22 mouse cellular contexts compared by ENCODE assay signal in the genomic region with DNA sequence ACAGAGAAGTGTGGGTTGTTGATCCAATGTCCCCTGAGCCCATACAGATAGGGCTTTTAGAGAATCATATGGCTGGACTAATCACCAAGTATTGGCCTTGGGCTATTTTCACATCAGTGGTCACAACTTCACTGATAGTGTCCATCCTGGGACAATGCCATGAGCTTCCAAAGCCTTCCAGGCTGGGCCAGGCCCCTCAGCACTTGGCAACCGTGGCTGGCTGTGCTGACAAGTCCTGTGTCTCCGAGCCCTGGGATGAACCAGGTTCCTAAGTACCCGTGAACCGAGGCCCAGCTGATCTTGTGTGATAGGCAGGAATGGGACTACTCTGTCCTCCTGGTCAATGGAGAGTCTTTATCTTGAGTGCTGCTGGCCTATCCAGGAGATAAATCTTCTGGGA. TPM values are rescaled to one million over a fixed set of nuclear protein-coding genes. Genes with fewer than 3 reads are reported as not detected.
"Had no signal": no experiment of that assay in that cellular context is flagged by ENCODE, and none has a peak within 500 bp of the region (broad histone marks: within the 10 kb centered on the region; RNA-seq: fewer than 3 reads in every experiment).

No protein-coding gene starts in this region.

- H3K27me3 ChIP-seq: limb, embryonic 15.5 days; midbrain, embryonic 15.5 days; neural tube, embryonic 12.5 days had no signal

- H3K27ac ChIP-seq: left cerebral cortex, adult 2 months; limb, embryonic 12.5 days; limb, embryonic 15.5 days; liver, embryonic 14.5 days; macrophage; midbrain, embryonic 12.5 days; midbrain, embryonic 15.5 days; neural tube, embryonic 12.5 days had no signal

- H3K4me3 ChIP-seq: left cerebral cortex, adult 2 months; limb, embryonic 12.5 days; limb, embryonic 15.5 days; midbrain, embryonic 12.5 days; midbrain, embryonic 15.5 days; neural tube, embryonic 12.5 days had no signal

- ATAC-seq: liver, postnatal 0 days; lung, postnatal 0 days; midbrain, embryonic 15.5 days had no signal

- H3K4me2 ChIP-seq: limb, embryonic 12.5 days; limb, embryonic 15.5 days; liver, embryonic 11.5 days; lung, embryonic 14.5 days; midbrain, embryonic 12.5 days; midbrain, embryonic 15.5 days; neural tube, embryonic 12.5 days had no signal

- H3K9ac ChIP-seq: limb, embryonic 12.5 days; limb, embryonic 15.5 days; liver, embryonic 14.5 days; liver, postnatal 0 days; lung, embryonic 14.5 days; midbrain, embryonic 12.5 days; midbrain, embryonic 15.5 days; neural tube, embryonic 12.5 days had no signal

- DNase-seq: kidney, postnatal 10 days; kidney, postnatal 36 days; layer of hippocampus, postnatal 36 days; liver, postnatal 0 days; lung, embryonic 14.5 days; thymus, adult 18-20 months; thymus, postnatal 36 days had no signal

- H3K9me3 ChIP-seq: limb, embryonic 15.5 days; midbrain, embryonic 15.5 days; neural tube, embryonic 12.5 days had no signal

- H3K36me3 ChIP-seq: limb, embryonic 12.5 days; limb, embryonic 15.5 days; midbrain, embryonic 12.5 days; midbrain, embryonic 15.5 days; neural tube, embryonic 12.5 days had no signal

RNA-seq across cellular contexts. Expression of a gene that starts 9.7 kb away (rescaled TPM):
- total RNA-seq: megakaryocyte, adult 5-6 weeks had no signal
- polyA plus RNA-seq: limb, embryonic 12.5 days; limb, embryonic 15.5 days; liver, embryonic 11.5 days; macrophage; small intestine, adult 2 months; stomach, embryonic 16.5 days had no signal

RNA-seq across cellular contexts. Expression of a gene that starts 30.5 kb away (rescaled TPM):
- total RNA-seq: megakaryocyte, adult 5-6 weeks had no signal
- polyA plus RNA-seq: macrophage had no signal

RNA-seq across cellular contexts. Expression of a gene that starts 33.0 kb away (rescaled TPM):
- total RNA-seq: megakaryocyte, adult 5-6 weeks had no signal
- polyA plus RNA-seq: liver, embryonic 11.5 days; liver, postnatal 0 days; lung, embryonic 14.5 days; macrophage; neural tube, embryonic 12.5 days; spleen, adult 2 months; urinary bladder, adult 2 months had no signal
